Mouse (Mus musculus) frontal cortex, postnatal 36 days (tissue): ENCODE data around the gene Tspan10.

Experiments
- DNase-seq, 2 experiments: peaks; one replicate each; pipeline ENCODE4 v3.0.0; 2022; ENCODE audit warnings: low spot score in 2 of 2

The Tspan10 gene

DNA sequence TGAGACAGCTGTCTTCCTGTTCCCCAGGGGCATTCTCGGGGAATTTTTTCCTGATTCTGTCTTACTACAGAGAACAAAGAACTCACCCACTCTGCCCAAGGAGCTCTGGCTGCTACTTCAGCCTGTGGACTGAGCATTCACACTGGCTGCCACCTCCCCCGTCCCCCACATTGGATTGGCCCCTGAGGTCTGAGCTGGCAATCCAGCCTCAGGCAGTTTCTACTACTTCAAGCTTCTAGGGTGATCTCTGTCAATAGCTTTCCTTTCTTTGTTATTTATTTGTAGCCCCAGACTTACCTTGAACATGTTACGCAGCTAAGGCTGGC lies 50.4 kb downstream of the Tspan10 start:
- DNase-seq = no peak

DNA sequence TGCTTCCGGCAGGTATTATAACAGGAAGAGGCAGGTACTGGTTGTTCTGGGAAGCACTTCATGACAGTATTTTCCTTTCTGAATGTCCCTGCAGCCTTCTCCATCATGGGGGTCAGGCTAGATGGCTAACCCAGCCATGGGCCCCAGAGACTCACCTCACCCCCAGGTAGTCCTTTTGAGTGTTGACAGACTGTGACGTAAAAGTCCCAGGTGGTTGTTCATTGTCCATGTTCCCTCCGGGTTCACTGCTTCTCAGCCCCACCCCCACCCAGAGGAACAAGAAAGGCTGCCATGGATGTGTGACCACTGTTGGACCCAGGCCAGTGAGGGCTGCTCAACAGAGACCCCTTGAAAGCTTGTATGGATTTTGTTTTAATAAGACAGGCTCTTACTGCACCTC lies 50.9 kb downstream of the Tspan10 start:
- no peak for DNase-seq

DNA sequence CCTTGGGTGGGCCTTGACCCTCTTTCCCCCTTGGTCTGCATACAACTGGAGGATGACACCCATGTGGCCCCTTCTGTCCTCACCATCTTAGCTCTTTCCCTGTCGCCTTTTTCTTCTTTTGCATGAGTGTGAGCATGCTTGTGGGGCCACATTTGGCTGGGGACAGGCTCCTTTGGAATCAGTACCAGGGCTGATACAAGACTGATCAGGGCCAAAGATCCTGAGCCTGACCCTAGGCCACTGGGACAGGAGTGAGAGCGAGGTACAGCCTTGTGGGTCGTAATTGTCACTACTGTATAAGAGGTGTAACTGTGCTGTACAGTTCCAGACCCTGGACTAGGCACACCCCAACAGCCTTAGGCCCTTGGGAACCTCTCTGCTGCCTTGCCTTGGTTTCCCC lies 51.5 kb downstream of the Tspan10 start:
- no peak for DNase-seq
